Mouse (Mus musculus) spleen, adult 2 months (tissue): ENCODE measurements around the gene Elmo3. TPM values are rescaled to one million over a fixed set of nuclear protein-coding genes. Genes with fewer than 3 reads are reported as not detected.
A peak's percentile ranks its signal among the peaks of the same experiment; 100 is the strongest.

Experiments used
- DNase-seq, 2 experiments: peaks; one replicate each; pipeline versions ENCODE4 v3.0.0 to v3.0.0-alpha.2; 2012 to 2021; ENCODE audit warnings: low spot score in 2 of 2, low read depth in 1 of 2
- H3K27ac ChIP-seq: fragments of 200-500 bp; 2 replicates; pipeline ENCODE4 v1.5.1; 2012; ENCODE audit warnings: low read length, inconsistent platforms; ENCODE audit not compliant: insufficient read depth
- H3K27me3 ChIP-seq: fragments of 200-500 bp; 2 replicates; pipeline ENCODE4 v1.6.1; 2012; ENCODE audit warnings: mild to moderate bottlenecking, moderate library complexity, low read length, inconsistent platforms; ENCODE audit not compliant: control insufficient read depth, insufficient read depth
- H3K36me3 ChIP-seq: fragments of 200-500 bp; 2 replicates; pipeline ENCODE4 v1.6.1; 2012; ENCODE audit warnings: mild to moderate bottlenecking, low read length, inconsistent platforms; ENCODE audit not compliant: control insufficient read depth, insufficient read depth
- H3K4me1 ChIP-seq: fragments of 200-500 bp; 2 replicates; pipeline ENCODE4 v1.6.1; 2011; ENCODE audit warnings: inconsistent platforms; ENCODE audit not compliant: control insufficient read depth, insufficient read depth, insufficient read length
- H3K4me3 ChIP-seq: fragments of 200-500 bp; 2 replicates; pipeline ENCODE4 v1.5.1; 2011; ENCODE audit warnings: mild to moderate bottlenecking, inconsistent platforms; ENCODE audit not compliant: insufficient read depth, insufficient read length; ENCODE audit errors: extremely low read depth
- CTCF ChIP-seq: fragments of 200-500 bp; IDR thresholded peaks from 2 replicates; pipeline ENCODE4 v1.5.1; 2011; ENCODE audit warnings: mild to moderate bottlenecking, inconsistent platforms; ENCODE audit not compliant: insufficient read depth, insufficient read length, insufficient replicate concordance; ENCODE audit errors: extremely low read depth
- POLR2A ChIP-seq: fragments of 200-500 bp; IDR thresholded peaks from 2 replicates; pipeline ENCODE4 v1.6.1; 2011; ENCODE audit warnings: low read depth, low read length, inconsistent platforms
- WGBS: fragments of 180-500 bp; shearing (Covaris S2); methylation state at CpG from one replicate; pipeline ENCODE4 v1.1.7; 2018; 5-methylcytosine and 5-hydroxymethylcytosine counted together
- polyA plus RNA-seq: library from polyadenylated mRNA; depleted of rRNA; stranded (reverse); fragments of >200 nt; gene quantifications from 2 replicates; pipeline ENCODE4 v1.2.3, GENCODE M21; 2012

Gene Elmo3
- polyA plus RNA-seq, 1 experiment, result 7.7 TPM

DNA sequence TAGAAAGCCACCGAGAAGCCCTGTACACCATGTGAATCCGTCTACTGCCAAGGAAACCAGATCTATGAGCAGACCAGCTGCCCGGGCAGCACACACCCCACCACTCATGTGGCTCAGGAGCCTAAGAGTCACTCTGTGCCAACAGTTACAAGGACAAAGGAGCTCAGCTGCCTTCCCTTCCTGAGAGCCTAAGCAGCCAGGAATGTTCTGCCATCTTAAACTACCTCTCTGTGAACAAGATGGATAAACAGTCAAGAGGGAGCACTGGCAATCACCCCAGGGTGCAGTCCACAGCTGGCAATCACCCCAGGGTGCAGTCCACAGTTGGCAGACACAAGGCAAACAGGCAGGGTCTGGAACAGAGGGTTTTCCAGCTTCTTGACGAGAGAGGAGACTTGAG, 12.5 kb downstream of the Elmo3 start:
- H3K27ac ChIP-seq, result no peak overlapping the region
- no peak for TF ChIP-seq CTCF
- no peak for TF ChIP-seq POLR2A
- peaks cover 15% of the 10 kb centered on the region for H3K36me3 ChIP-seq
- DNase-seq, result no peak
- H3K4me1 ChIP-seq, result no peaks in the 10 kb centered on the region
- no peaks in the 10 kb centered on the region for H3K27me3 ChIP-seq
- no peak overlapping the region for H3K4me3 ChIP-seq
- WGBS, result 91% methylated on average over 4 of the region's 4 CpGs

DNA sequence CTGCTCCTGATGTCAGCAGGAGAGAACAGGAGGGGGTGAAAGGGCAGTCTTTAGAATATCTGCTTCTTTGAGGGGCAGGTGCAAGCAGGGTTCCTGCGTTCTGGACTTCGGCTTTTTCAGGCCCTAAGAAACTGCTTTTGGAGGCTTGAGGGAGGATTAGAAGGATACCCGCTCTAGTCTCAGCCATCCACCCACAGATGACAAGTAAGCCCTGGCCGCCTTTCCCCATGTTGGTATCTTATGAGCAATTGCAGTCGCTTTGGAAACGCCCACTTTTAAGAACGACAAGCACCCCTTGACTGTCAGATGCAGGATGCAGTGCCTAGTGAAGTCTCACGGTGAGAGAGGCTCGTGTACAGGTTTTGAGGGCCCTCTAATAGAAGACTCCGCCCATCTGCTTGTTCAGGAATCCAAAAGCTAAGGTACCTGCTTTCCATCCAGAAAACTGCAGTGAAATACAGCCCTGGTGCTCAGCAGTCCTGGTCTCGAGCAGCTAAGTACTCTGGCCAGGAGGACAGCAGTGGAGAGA, 13.3 kb downstream of the Elmo3 start:
- TF ChIP-seq POLR2A, result no peak
- no peak for TF ChIP-seq CTCF
- Histone ChIP-seq H3K27ac (no peak overlapping the region), H3K4me3 (no peak overlapping the region), H3K36me3 (peaks cover 11% of the 10 kb centered on the region), H3K27me3 (no peaks in the 10 kb centered on the region), H3K4me1 (no peaks in the 10 kb centered on the region)
- no peak for DNase-seq
- 93% methylated on average over 11 of the region's 11 CpGs for WGBS

DNA sequence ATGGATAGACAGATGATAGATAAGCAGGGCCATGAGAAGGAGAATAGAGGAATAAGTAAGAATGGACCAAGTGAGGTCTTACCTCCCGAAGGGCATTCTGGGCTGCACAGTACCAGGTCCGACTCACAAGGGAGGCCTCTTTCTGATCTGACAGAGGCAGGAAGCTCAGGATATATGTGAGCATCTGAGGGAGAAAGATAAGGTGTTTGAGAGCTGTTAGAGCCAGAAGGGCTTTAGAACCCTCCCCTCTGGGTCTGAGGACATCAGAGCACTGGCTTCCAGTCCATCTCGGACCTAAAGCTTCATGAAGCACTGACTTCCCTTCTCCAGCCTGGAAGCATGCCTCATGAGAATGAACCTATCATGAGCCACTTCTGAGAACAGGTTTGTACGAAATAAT, 17.8 kb downstream of the Elmo3 start:
- TF ChIP-seq CTCF (no peak), POLR2A (no peak)
- Histone ChIP-seq H3K4me1 (peaks cover 9% of the 10 kb centered on the region; the same call in 1 of the 2 replicates), H3K36me3 (peaks cover 2% of the 10 kb centered on the region), H3K27me3 (no peaks in the 10 kb centered on the region), H3K27ac (no peak overlapping the region), H3K4me3 (no peak overlapping the region)
- no peak for DNase-seq
- 83% methylated on average over 4 of the region's 4 CpGs for WGBS

DNA sequence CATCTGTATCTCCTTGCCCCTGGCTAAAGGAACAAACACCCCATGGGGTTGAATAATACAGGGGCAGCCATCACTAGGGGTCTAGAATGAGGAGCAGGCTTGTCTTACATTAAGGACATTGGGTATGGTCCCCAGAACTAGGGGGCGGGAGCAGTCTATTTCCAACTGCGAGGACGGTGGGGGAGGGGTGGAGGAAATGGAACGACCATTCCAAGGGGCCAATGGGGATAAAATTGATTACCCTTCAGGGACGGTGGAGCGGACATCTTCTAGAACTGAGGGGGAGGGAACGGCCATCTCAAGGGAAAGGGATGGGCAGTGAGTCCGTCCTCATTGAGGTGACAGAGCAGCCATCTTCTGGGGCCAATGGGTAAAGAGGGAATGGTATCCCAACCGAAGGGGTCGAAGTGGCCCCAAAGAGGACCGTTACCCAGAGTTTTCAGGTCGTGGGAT, 20.3 kb downstream of the Elmo3 start:
- H3K4me1 ChIP-seq, result peaks cover 9% of the 10 kb centered on the region; the same call in 1 of the 2 replicates
- peak overlapping the region; percentile 66 for H3K4me3 ChIP-seq
- no peak for DNase-seq
- H3K27ac ChIP-seq, result peak overlapping the region; percentile 42
- no peaks in the 10 kb centered on the region for H3K27me3 ChIP-seq
- peaks cover 22% of the 10 kb centered on the region for H3K36me3 ChIP-seq
- TF ChIP-seq CTCF (no peak), POLR2A (no peak)
- under 1% methylated on average over 12 of the region's 12 CpGs for WGBS

- H3K4me1 ChIP-seq, result peaks cover 9% of the 10 kb centered on the region; the same call in 1 of the 2 replicates
- H3K36me3 ChIP-seq, result peaks cover 26% of the 10 kb centered on the region
- H3K4me3 ChIP-seq, result peak within 1 kb of the TSS; percentile 74
- under 1% methylated on average over 36 of the region's 36 CpGs for WGBS
- no peak for TF ChIP-seq CTCF
- TF ChIP-seq POLR2A, result peak; percentile 69
- no peaks in the 10 kb centered on the region for H3K27me3 ChIP-seq
- H3K27ac ChIP-seq, result peak within 1 kb of the TSS; percentile 75
- DNase-seq, result peak; percentile 92 to 96
Observed at GRCm38 (mm10) chr8:105326141-105326672, 20.8 kb downstream of the Elmo3 start, which contains the start of the genes Lrrc29 and Tmem208. TSS of gene Lrrc29 (minus strand) at chr8:105326278. TSS of gene Tmem208 (plus strand) at chr8:105326354.

- no peak for DNase-seq
- TF ChIP-seq CTCF, result no peak
- no peak for TF ChIP-seq POLR2A
- Histone ChIP-seq H3K36me3 (peaks cover 31% of the 10 kb centered on the region), H3K4me3 (peak overlapping the region; percentile 74), H3K4me1 (peaks cover 9% of the 10 kb centered on the region; the same call in 1 of the 2 replicates), H3K27ac (peak overlapping the region; percentile 5; the same call in 1 of the 2 replicates), H3K27me3 (no peaks in the 10 kb centered on the region)
- 39% methylated on average over 6 of the region's 6 CpGs for WGBS
Observed at GRCm38 (mm10) chr8:105326968-105327367, 21.6 kb downstream of the Elmo3 start.

GRCm38 (mm10) chr8:105330325-105330724, 24.9 kb downstream of the Elmo3 start:
- no peak for DNase-seq
- Histone ChIP-seq H3K4me1 (peaks cover 8% of the 10 kb centered on the region; the same call in 1 of the 2 replicates), H3K4me3 (no peak overlapping the region), H3K27ac (no peak overlapping the region), H3K36me3 (peaks cover 47% of the 10 kb centered on the region), H3K27me3 (no peaks in the 10 kb centered on the region)
- no peak for TF ChIP-seq CTCF
- no peak for TF ChIP-seq POLR2A
- WGBS, result 98% methylated on average over 12 of the region's 12 CpGs
